Mouse (Mus musculus): ENCODE results near the gene C4bp.

GRCm38 (mm10) chr1:130661454-130661853, at the start of gene C4bp:
- TF ChIP-seq POLR2A (IDR thresholded peaks at IDR 0.05; ENCODE audit: borderline replicate concordance, insufficient read depth, low read length), result no peak
- TF ChIP-seq CTCF (IDR thresholded peaks at IDR 0.05; ENCODE audit: borderline replicate concordance, insufficient read depth, low read depth, low read length), result no peak

All from cerebellum, adult 2 months (tissue).